Mouse (Mus musculus) A20 (cell line): ENCODE results near the gene Thrsp.

ENCODE experiments used
- DNase-seq: peaks from one replicate; pipeline ENCODE4 v3.0.0-alpha.2; 2011; ENCODE audit warnings: low read depth, low spot score

Thrsp gene

DNA sequence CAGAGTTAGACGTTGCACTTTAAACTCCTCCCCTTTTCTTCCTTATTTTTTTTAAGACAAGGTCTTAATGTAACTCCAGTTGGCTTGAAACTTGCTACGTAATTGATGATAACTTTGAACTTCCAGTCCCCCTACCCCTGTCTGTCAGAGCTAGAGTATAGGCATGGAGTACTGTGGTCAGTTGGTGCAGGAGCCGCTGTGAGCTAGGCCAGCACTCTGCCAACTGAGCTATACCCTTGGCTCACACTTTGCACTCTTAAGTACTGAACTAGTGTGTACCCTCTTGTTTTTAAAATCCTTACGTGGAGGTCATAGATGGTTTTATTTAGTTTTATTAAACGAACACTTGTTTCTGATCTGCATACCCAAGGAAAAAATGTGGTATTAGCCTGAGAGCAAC is 38.2 kb downstream of the Thrsp start:
- DNase-seq = no peak

DNA sequence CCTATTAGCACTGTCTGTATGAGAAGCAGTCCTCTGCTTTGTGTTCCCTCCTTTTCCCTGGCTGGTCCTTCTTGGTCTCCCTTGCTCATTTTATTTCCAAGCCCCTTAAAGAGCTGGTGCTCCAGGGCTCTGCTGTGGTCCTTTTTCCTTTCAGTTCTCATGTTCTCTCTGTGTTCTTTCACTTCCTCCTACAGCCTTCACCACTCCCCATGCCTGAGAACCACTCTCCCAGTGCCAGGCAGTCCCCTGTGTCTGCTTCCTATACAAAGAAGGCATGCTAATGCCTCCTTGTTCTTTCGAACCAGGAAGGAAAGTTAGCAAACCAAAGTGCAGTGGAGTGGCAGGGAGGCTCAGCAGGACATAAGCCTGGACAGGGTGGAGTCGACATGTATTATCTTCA is 41.6 kb downstream of the Thrsp start:
- DNase-seq = peak; percentile 80

DNA sequence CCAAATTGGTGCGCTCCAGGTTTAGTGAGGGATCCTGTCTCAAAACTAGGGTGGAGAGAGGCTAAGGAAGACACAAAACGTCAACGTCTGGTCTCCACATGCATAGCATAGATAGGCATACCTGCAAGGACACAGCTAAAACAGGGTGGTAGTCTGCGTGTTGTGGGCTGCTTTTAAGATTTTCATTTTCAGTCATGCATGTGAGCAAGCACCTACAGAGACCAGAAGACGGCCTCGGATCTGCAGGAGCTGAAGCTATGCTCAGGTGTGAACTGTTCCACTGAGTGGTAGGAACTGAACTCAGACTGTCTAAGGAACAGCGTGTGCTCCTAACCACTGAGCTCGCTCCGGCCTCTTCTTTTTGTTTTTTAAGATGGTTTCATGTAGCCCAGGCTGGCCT is 42.4 kb downstream of the Thrsp start:
- peak; percentile 70 for DNase-seq

DNA sequence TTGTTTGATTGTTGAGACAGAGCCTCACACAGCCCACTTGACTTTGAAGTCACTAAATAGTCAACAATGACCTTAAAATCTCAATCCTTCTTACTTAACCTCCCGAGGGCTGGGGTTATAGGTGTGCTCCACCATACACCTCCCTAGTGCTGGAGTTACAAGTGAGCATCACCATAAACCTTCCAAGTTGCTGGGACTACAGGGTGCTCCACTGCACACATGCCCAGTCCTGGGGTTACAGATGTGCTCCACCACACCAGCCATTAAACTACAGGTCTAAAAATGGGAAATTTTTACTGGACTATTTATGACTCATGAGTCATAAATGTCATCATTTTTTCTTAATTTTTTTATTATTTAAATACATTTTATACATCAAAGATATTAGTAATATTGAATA is 51.6 kb downstream of the Thrsp start:
- no peak for DNase-seq
